Mouse (Mus musculus) liver, embryonic 14.5 days (tissue): ENCODE results near the gene Ash1l.

ENCODE experiments used
- CTCF ChIP-seq: IDR thresholded peaks from 2 replicates; pipeline ENCODE4 v1.5.1; 2016; ENCODE audit warnings: antibody characterized with exemption, low read depth, control low read depth
- EP300 ChIP-seq: IDR thresholded peaks from 2 replicates; pipeline ENCODE4 v1.6.1; 2016; ENCODE audit warnings: antibody characterized with exemption, low read depth

DNA sequence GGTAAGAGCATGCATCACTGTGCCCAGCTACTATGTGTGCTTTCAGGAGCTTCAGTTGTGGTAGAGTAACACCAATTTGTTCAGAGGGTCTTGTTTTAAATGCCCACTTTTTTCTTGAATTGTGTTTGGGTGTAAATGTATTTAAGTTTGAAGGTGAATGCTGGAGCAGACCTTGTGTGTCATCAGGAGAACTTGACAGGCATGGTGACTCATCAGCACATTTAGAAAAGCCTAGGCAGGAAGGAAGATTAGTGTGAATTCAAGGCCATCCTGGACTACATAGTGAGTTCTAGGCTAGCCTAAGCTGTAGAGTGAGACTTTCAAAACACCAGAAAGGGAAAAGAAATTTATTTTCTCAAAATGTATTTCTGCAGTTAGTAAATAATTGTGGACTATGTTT lies 3.3 kb downstream of the Ash1l start:
- TF ChIP-seq EP300 = no peak
- TF ChIP-seq CTCF = no peak
